Mouse (Mus musculus): ENCODE measurements around the gene Fcgr2b.

DNA sequence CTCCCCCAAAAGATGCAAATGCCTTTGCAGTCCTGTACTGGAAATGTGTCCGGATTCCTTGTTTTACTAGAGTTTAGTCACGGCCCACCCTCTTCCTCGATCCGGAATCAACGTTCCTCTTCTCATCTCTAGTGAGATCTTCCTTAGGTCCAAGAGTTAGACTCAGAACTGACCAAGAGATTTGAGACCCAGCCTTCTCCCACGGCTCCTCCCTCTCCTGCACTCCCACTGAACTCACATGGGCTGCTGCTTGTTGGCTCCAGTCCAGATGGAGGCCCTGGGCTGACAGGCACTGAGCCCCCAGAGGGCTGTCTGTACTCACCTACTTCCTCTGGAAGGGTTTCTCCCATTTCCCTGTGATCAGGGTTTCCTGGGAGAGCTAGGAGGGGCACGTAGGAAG, 13.3 kb downstream of the Fcgr2b start:
- TF ChIP-seq CTCF (IDR thresholded peaks at IDR 0.05; ENCODE audit: low read depth) = no peak
- no peak for TF ChIP-seq EP300 (IDR thresholded peaks at IDR 0.05; ENCODE audit: low read depth)
